Mouse (Mus musculus): ENCODE results near the gene Coq8b.

- TF ChIP-seq POLR2A (IDR thresholded peaks at IDR 0.05; ENCODE audit: extremely low read depth, insufficient read depth, low read length): no peak
- TF ChIP-seq CTCF (IDR thresholded peaks at IDR 0.05; ENCODE audit: low read depth, low read length): no peak
Observed at GRCm38 (mm10) chr7:27197136-27197535, 35.7 kb upstream of the Coq8b start.

Data from liver, adult 2 months (tissue).